Mouse (Mus musculus): ENCODE measurements around the gene Myl4. TPM values are rescaled to one million over a fixed set of nuclear protein-coding genes. Genes with fewer than 3 reads are reported as not detected.
A peak's percentile ranks its signal among the peaks of the same experiment; 100 is the strongest.
"Not testable (repeated sequence)": the region's sequence is repeated elsewhere in the genome, so short reads cannot be mapped to it uniquely, and the experiment has no call there.

Gene Myl4
- 0.86 TPM in 1 of 2 replicates, not detected in the other for polyA plus RNA-seq (2012; ENCODE audit: insufficient read depth, low replicate concordance)

- Histone ChIP-seq H3K27me3 (replicated peaks) (no peaks in the 10 kb centered on the region), H3K4me3 (replicated peaks) (peak within 1 kb of the TSS; percentile 98), H3K9me3 (no peaks in the 10 kb centered on the region), H3K36me3 (replicated peaks; ENCODE audit: low read length) (peaks cover 20% of the 10 kb centered on the region), H3K4me1 (peaks cover 48% of the 10 kb centered on the region)
- TF ChIP-seq GATA1 (IDR thresholded peaks at IDR 0.05; ENCODE audit: borderline replicate concordance, low read length) = no peak
- peak; percentile 35; the same call in 1 of the 2 replicates for TF ChIP-seq FLI1 (IDR thresholded peaks at IDR 0.05; ENCODE audit: low read length)
These were observed at the start of gene Myl4, which contains the start of gene Cdc27 for GRCm38 (mm10) chr11:104550406-104550974. TSS of gene Myl4 (plus strand) at chr11:104550663. TSS of gene Cdc27 (minus strand) at chr11:104550620.

- TF ChIP-seq FLI1 (IDR thresholded peaks at IDR 0.05; ENCODE audit: low read length) = no peak
- no peak for TF ChIP-seq GATA1 (IDR thresholded peaks at IDR 0.05; ENCODE audit: borderline replicate concordance, low read length)
- H3K9me3 ChIP-seq = no peaks in the 10 kb centered on the region
- H3K27me3 ChIP-seq (replicated peaks) = no peaks in the 10 kb centered on the region
- H3K4me3 ChIP-seq (replicated peaks) = no peak overlapping the region
- peaks cover 99% of the 10 kb centered on the region for H3K36me3 ChIP-seq (replicated peaks; ENCODE audit: low read length)
- H3K4me1 ChIP-seq = no peaks in the 10 kb centered on the region
These were observed 42.0 kb upstream of the Myl4 start for GRCm38 (mm10) chr11:104508455-104508854.

- H3K4me3 ChIP-seq (replicated peaks) = no peak overlapping the region
- H3K9me3 ChIP-seq = no peaks in the 10 kb centered on the region
- no peaks in the 10 kb centered on the region for H3K27me3 ChIP-seq (replicated peaks)
- peaks cover 100% of the 10 kb centered on the region for H3K36me3 ChIP-seq (replicated peaks; ENCODE audit: low read length)
- no peaks in the 10 kb centered on the region for H3K4me1 ChIP-seq
- TF ChIP-seq GATA1 (IDR thresholded peaks at IDR 0.05; ENCODE audit: borderline replicate concordance, low read length) (no peak), FLI1 (IDR thresholded peaks at IDR 0.05; ENCODE audit: low read length) (no peak)
These were observed 39.9 kb upstream of the Myl4 start for GRCm38 (mm10) chr11:104510606-104511005.

GRCm38 (mm10) chr11:104512436-104512835 lies 38.0 kb upstream of the Myl4 start:
- H3K4me3 ChIP-seq (replicated peaks) = no peak overlapping the region
- H3K27me3 ChIP-seq (replicated peaks) = no peaks in the 10 kb centered on the region
- H3K9me3 ChIP-seq = no peaks in the 10 kb centered on the region
- H3K4me1 ChIP-seq = no peaks in the 10 kb centered on the region
- no peak for TF ChIP-seq GATA1 (IDR thresholded peaks at IDR 0.05; ENCODE audit: borderline replicate concordance, low read length)
- H3K36me3 ChIP-seq (replicated peaks; ENCODE audit: low read length) = peaks cover 100% of the 10 kb centered on the region

GRCm38 (mm10) chr11:104525935-104526334 lies 24.5 kb upstream of the Myl4 start:
- H3K4me3 ChIP-seq (replicated peaks) = no peak overlapping the region
- H3K36me3 ChIP-seq (replicated peaks; ENCODE audit: low read length) = peaks cover 100% of the 10 kb centered on the region

GRCm38 (mm10) chr11:104536843-104537242 lies 13.6 kb upstream of the Myl4 start:
- peaks cover 27% of the 10 kb centered on the region for H3K4me1 ChIP-seq
- no peak overlapping the region for H3K4me3 ChIP-seq (replicated peaks)
- peaks cover 72% of the 10 kb centered on the region for H3K36me3 ChIP-seq (replicated peaks; ENCODE audit: low read length)
- TF ChIP-seq GATA1 (IDR thresholded peaks at IDR 0.05; ENCODE audit: borderline replicate concordance, low read length) = no peak
- TF ChIP-seq FLI1 (IDR thresholded peaks at IDR 0.05; ENCODE audit: low read length) = no peak
- H3K27me3 ChIP-seq (replicated peaks) = no peaks in the 10 kb centered on the region
- no peaks in the 10 kb centered on the region for H3K9me3 ChIP-seq

More at GRCm38 (mm10) chr11:104525935-104526334, 24.5 kb upstream of the Myl4 start:
- H3K4me1 ChIP-seq = 0 out of 2 replicates have a peak, but pooled peaks cover 3% of the 10 kb centered on the region
- no peak for TF ChIP-seq GATA1 (IDR thresholded peaks at IDR 0.05; ENCODE audit: borderline replicate concordance, low read length)
- H3K9me3 ChIP-seq = no peaks in the 10 kb centered on the region
- no peaks in the 10 kb centered on the region for H3K27me3 ChIP-seq (replicated peaks)

GRCm38 (mm10) chr11:104537945-104538555 lies 12.4 kb upstream of the Myl4 start:
- H3K4me1 ChIP-seq = peaks cover 36% of the 10 kb centered on the region
- H3K27me3 ChIP-seq (replicated peaks) = no peaks in the 10 kb centered on the region
- no peak for TF ChIP-seq FLI1 (IDR thresholded peaks at IDR 0.05; ENCODE audit: low read length)
- peaks cover 66% of the 10 kb centered on the region for H3K36me3 ChIP-seq (replicated peaks; ENCODE audit: low read length)
- no peaks in the 10 kb centered on the region for H3K9me3 ChIP-seq
- no peak overlapping the region for H3K4me3 ChIP-seq (replicated peaks)

- H3K36me3 ChIP-seq (replicated peaks; ENCODE audit: low read length) = peaks cover 52% of the 10 kb centered on the region
- H3K27me3 ChIP-seq (replicated peaks) = no peaks in the 10 kb centered on the region
- H3K4me3 ChIP-seq (replicated peaks) = no peak overlapping the region
- H3K4me1 ChIP-seq = peaks cover 47% of the 10 kb centered on the region
- TF ChIP-seq GATA1 (IDR thresholded peaks at IDR 0.05; ENCODE audit: borderline replicate concordance, low read length) (no peak), FLI1 (IDR thresholded peaks at IDR 0.05; ENCODE audit: low read length) (no peak)
- no peaks in the 10 kb centered on the region for H3K9me3 ChIP-seq
These were observed 10.7 kb upstream of the Myl4 start for GRCm38 (mm10) chr11:104539811-104540210.

GRCm38 (mm10) chr11:104543337-104543736 lies 7.1 kb upstream of the Myl4 start:
- not testable (repeated sequence) for H3K9me3 ChIP-seq; H3K27me3 ChIP-seq (replicated peaks); H3K4me3 ChIP-seq (replicated peaks)
- Histone ChIP-seq H3K36me3 (replicated peaks; ENCODE audit: low read length) (peaks cover 53% of the 10 kb centered on the region), H3K4me1 (peaks cover 74% of the 10 kb centered on the region)

- H3K36me3 ChIP-seq (replicated peaks; ENCODE audit: low read length) = peaks cover 48% of the 10 kb centered on the region
- H3K4me1 ChIP-seq = peaks cover 79% of the 10 kb centered on the region
- no peak overlapping the region for H3K4me3 ChIP-seq (replicated peaks)
These were observed 6.0 kb upstream of the Myl4 start for GRCm38 (mm10) chr11:104544507-104544906.

More at GRCm38 (mm10) chr11:104544507-104544906, 6.0 kb upstream of the Myl4 start:
- Histone ChIP-seq H3K27me3 (replicated peaks) (no peaks in the 10 kb centered on the region), H3K9me3 (no peaks in the 10 kb centered on the region)
- no peak for TF ChIP-seq GATA1 (IDR thresholded peaks at IDR 0.05; ENCODE audit: borderline replicate concordance, low read length)
- no peak for TF ChIP-seq FLI1 (IDR thresholded peaks at IDR 0.05; ENCODE audit: low read length)

All from megakaryocyte, embryonic 14.5 days (primary cell).